Mouse (Mus musculus) heart, adult 10 weeks (tissue): Measurements from ENCODE around the gene Igfn1. TPM values are rescaled to one million over a fixed set of nuclear protein-coding genes. Genes with fewer than 3 reads are reported as not detected.

Experiments
- polyA plus RNA-seq: library from polyadenylated mRNA; stranded (reverse); fragments of 350-450 nt; fragmentation: Illumina TruSeq; extraction: RNeasy Lipid Tissue Mini Kit (QIAGEN cat#74804); gene quantifications from one replicate; pipeline ENCODE4 v1.2.3, GENCODE M21; 2014; ENCODE audit warnings: low read depth, low replicate concordance

Gene Igfn1
- not detected for polyA plus RNA-seq

GRCm38 (mm10) chr1:136006292-136006748, at the start of gene Igfn1:
Gene Igfn1, minus strand, starts transcription at chr1:136006342.

DNA sequence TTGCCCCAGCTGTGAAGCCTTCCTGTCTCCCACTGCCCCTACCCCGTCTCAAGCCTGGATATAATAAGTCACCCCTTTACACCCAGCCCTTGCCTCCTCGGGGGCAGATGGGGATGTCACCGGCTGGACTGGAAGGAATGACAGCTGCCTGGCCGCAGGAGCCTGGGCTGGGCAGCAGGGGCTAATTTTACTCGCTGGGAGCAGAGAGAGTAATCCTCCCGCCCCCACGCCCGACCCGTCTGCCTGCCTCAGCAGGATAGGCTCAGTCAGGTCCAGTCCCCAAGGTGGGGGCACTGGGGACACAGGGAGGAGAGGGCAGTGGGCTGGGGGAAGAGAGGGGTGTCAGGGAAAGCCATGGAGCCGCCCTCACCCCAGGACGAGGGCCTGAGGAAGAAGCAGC, 46.4 kb upstream of the Igfn1 start, which contains the start of gene Cacna1s:
Cacna1s (plus strand) TSS at position 204 of the 400 bp plus-strand sequence.

GRCm38 (mm10) chr1:136050312-136051012, 44.3 kb upstream of the Igfn1 start, which contains the start of gene Ascl5:
Gene Ascl5, plus strand, starts transcription at chr1:136050804.

DNA sequence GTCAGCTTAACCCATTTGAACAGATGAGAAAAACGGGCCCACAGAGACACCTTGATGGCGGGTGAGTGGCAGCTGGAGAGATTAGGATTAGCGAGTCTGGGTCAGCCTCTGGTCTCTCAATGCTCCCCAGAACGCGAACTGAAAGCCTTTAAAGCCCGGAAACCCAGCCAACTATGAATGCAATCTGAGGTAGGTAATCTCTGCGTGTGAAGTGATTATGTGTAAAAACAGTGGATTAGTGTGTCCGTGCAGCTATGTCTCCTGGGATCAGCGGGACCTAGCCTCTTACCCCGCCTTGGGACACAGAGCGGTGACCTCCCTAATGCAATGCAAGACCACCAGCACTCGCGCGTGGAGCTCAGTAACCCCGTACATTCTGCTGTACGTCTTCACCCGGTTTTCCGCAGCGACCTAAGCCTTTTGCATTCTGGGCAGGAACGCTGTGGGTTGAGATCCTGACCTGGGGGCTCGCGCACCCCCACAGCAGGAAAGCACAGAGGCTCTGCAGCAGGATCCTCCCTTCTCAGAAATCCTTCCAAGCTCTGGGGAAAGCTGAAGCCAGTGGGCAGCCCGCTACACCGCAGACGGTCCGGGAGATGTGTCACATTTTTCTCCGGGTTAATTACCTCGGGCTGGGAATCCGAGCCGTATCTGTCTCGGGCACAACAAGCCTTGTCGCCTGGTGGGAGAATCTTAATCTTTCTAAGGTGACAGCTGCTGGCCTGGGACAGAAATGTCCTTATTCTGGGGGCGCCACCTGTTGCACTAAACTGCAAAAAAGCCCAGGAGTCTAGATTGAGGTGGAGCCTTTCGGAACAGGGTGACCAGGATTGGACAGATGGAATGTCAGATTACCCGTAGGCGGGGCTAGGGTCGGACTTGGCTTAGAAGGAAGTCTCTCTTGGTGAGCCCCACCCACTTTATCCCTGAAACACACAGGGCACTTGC, 1.3 kb upstream of the Igfn1 start, which contains the start of gene Tmem9:
Tmem9 (plus strand) TSS at position 940 of the 948 bp plus-strand sequence.

DNA sequence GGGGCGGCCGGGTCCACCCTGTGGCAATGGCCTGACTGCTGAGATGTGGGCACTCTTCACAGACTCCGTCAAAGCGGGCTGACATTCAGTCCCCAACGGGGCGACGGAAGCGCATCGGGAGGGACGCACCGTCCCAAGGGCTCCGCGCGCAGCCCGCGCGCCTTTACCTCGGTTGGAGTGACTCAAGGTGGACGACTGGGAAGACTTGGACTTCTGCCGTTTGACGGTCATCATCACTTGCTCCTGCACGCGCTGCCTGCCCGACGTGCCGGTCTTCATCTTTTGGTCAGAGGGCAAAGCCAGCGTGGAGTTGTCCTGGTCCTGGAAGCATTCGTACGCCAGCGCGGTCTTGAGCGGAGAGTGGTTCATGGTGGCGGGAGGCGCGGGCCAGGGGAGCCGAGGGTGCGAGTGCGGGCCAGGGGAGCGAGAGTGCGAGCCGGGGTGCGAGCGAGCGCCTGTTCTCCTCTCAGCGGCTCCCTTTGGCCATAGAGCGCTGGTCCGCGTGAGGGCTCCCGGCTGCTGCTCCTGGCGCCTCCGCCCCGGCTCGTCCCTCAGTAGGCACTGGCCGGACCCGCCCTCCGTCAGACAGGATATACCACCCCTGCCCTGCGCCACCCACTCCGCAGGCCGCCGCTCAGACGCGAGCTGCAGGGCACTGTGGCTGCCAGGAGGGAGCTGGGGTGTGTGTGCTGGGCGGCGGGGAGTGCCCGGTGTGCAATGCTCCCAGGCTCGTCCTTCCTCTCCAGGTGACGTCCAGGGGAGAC, 87.3 kb downstream of the Igfn1 start, which contains the start of gene Pkp1:
Pkp1 (minus strand) TSS at position 564 of the 764 bp plus-strand sequence.

Other genes starting within 250 kb of the Igfn1 start
- gene Phlda3, start 240.2 kb downstream of the Igfn1 start, polyA plus RNA-seq = 18.4 TPM
- 2.1 TPM for gene Tnni1, start 226.9 kb downstream of the Igfn1 start, polyA plus RNA-seq
- gene Lad1, start 187.7 kb downstream of the Igfn1 start, polyA plus RNA-seq = 15.4 TPM
- 15,626 TPM for gene Tnnt2, start 170.0 kb downstream of the Igfn1 start, polyA plus RNA-seq
- not detected for gene Pkp1, start 87.1 kb downstream of the Igfn1 start, polyA plus RNA-seq
- 14.8 TPM for gene Tmem9, start 1.8 kb upstream of the Igfn1 start, polyA plus RNA-seq
- not detected for gene Ascl5, start 44.5 kb upstream of the Igfn1 start, polyA plus RNA-seq
- gene Cacna1s, start 46.4 kb upstream of the Igfn1 start, polyA plus RNA-seq = 11.0 TPM
- 0.50 TPM for gene Kif21b, start 125.0 kb upstream of the Igfn1 start, polyA plus RNA-seq
- gene Mroh3, start 206.5 kb upstream of the Igfn1 start, polyA plus RNA-seq = not detected
- gene Inava, start 227.9 kb upstream of the Igfn1 start, polyA plus RNA-seq = not detected